Comparison of ENCODE assay signal across 13 mouse cellular contexts in genomic region chr9:3863958-3864357, GRCm38 (mm10).
"Had no signal": no experiment of that assay in that cellular context is flagged by ENCODE, and none has a peak within 500 bp of the region (broad histone marks: within the 10 kb centered on the region; RNA-seq: fewer than 3 reads in every experiment).

No protein-coding gene starts in this region.

- H3K27ac ChIP-seq: macrophage; midbrain, embryonic 13.5 days; midbrain, embryonic 15.5 days; neural tube, embryonic 12.5 days; stomach, embryonic 15.5 days; stomach, postnatal 0 days had no signal

- DNase-seq: lung, adult 18-20 months; lung, embryonic 14.5 days; lung, postnatal 10 days; right cerebral cortex, postnatal 14 days; thymus, adult 2 months; thymus, postnatal 36 days had no signal

- H3K9ac ChIP-seq: lung, embryonic 14.5 days; midbrain, embryonic 13.5 days; midbrain, embryonic 15.5 days; neural tube, embryonic 12.5 days; stomach, embryonic 15.5 days had no signal

- H3K4me3 ChIP-seq: megakaryocyte, embryonic 14.5 days; midbrain, embryonic 13.5 days; midbrain, embryonic 15.5 days; neural tube, embryonic 12.5 days; stomach, embryonic 15.5 days had no signal

- H3K36me3 ChIP-seq: midbrain, embryonic 13.5 days; midbrain, embryonic 15.5 days; neural tube, embryonic 12.5 days; stomach, embryonic 15.5 days had no signal

- H3K4me1 ChIP-seq: megakaryocyte, embryonic 14.5 days; midbrain, embryonic 13.5 days; midbrain, embryonic 15.5 days; neural tube, embryonic 12.5 days; stomach, embryonic 15.5 days had no signal

- H3K9me3 ChIP-seq: megakaryocyte, embryonic 14.5 days; midbrain, embryonic 13.5 days; midbrain, embryonic 15.5 days; neural tube, embryonic 12.5 days; stomach, embryonic 15.5 days had no signal

- H3K27me3 ChIP-seq: megakaryocyte, embryonic 14.5 days; midbrain, embryonic 13.5 days; midbrain, embryonic 15.5 days; neural tube, embryonic 12.5 days; stomach, embryonic 15.5 days had no signal
